Mouse (Mus musculus) embryonic fibroblast, embryonic 13.5 days (primary cell): ENCODE data around the gene Fam180a. TPM values are rescaled to one million over a fixed set of nuclear protein-coding genes. Genes with fewer than 3 reads are reported as not detected.

Experiments
- H3K27ac ChIP-seq: 2 replicates; pipeline ENCODE4 v1.5.1; 2012; ENCODE audit warnings: low read length, control low read depth, inconsistent platforms; ENCODE audit not compliant: insufficient read depth
- H3K4me1 ChIP-seq: 2 replicates; pipeline ENCODE4 v1.6.1; 2011; ENCODE audit warnings: low read length; ENCODE audit not compliant: control insufficient read depth, insufficient read depth
- H3K4me3 ChIP-seq: 2 replicates; pipeline ENCODE4 v1.5.1; 2011; ENCODE audit warnings: mild to moderate bottlenecking, control low read depth, low read length; ENCODE audit not compliant: insufficient read depth
- CTCF ChIP-seq: IDR thresholded peaks from 2 replicates; pipeline ENCODE4 v1.5.1; 2011; ENCODE audit warnings: mild to moderate bottlenecking, control low read depth, low read length, moderate library complexity, borderline replicate concordance; ENCODE audit not compliant: insufficient read depth
- POLR2A ChIP-seq: IDR thresholded peaks from 2 replicates; pipeline ENCODE4 v1.6.1; 2011; ENCODE audit warnings: low read depth, mild to moderate bottlenecking, control low read depth, low read length, moderate library complexity
- polyA plus RNA-seq: library from polyadenylated mRNA; stranded (reverse); fragments of >200 nt; gene quantifications from 2 replicates; pipeline ENCODE4 v1.2.4, GENCODE M21; 2011; ENCODE audit warnings: low read depth; ENCODE audit not compliant: missing spikeins, insufficient read length

The Fam180a gene
- polyA plus RNA-seq, 1 experiment, result 3.0 TPM

DNA sequence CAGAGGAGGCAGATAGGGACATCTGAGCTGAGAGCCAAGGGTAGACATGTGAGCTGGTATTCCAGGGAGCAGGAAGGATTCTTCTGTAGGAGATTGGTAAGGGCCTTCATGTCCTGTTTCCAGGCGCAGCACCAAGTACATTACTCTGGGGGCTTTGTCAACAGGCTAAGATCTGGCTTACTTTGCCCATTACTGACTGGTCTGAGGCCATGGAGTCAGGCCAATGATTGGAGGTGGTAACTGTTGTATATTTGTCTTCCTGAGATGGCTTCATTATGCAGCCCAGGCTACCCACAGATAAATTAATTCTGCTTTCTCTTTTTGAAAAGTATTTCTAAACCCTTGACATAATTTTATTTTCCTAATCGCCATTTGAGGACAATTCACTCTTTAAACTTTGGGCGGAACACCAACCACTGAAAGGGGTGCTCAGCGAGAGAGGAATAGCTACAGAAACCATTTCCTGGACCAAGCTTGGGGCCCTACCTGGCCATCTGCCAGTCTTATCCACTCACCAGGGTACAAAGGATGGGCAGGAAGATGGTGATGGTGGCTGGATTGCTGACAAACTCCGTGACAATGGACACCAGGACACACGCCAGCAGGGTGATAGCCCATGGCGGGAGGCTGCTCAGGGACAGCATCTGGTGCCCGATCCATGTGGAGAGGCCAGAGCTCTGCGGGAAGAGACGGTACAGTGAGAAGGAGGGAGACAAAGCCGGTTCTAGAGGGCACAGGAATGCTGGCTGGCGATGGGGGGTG, 54.7 kb downstream of the Fam180a start:
- no peak for TF ChIP-seq POLR2A
- TF ChIP-seq CTCF, result no peak
- H3K27ac ChIP-seq, result no peak overlapping the region
- H3K4me1 ChIP-seq, result peaks cover 4% of the 10 kb centered on the region; the same call in 1 of the 2 replicates
- H3K4me3 ChIP-seq, result no peak overlapping the region

DNA sequence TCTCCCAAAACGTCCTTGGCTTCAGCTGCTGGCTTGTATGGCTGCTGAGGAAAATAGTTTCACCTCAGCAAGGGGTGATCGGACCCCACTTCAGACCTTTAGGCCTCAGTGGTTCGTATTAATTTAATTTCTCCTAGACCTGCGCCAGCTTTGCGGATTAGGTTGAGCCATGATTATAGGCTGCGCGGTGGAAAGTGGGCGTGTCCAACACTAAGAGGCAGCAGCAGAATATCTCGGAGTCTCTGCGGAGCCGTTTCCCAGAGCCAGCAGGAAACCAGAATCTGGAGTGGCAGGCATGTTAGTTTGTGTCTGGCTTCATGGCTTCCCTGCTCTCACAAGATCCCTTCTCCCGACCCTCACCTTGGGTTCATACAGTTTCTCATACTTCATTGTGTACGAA, 56.3 kb downstream of the Fam180a start:
- Histone ChIP-seq H3K4me3 (no peak overlapping the region), H3K27ac (no peak overlapping the region), H3K4me1 (peaks cover 4% of the 10 kb centered on the region; the same call in 1 of the 2 replicates)
- TF ChIP-seq POLR2A (no peak), CTCF (no peak)

GRCm38 (mm10) chr6:35268711-35269110, 57.2 kb downstream of the Fam180a start:
- Histone ChIP-seq H3K4me1 (peaks cover 1% of the 10 kb centered on the region; the same call in 1 of the 2 replicates), H3K27ac (no peak overlapping the region), H3K4me3 (no peak overlapping the region)
- no peak for TF ChIP-seq POLR2A
- no peak for TF ChIP-seq CTCF

GRCm38 (mm10) chr6:35265580-35266278, 60.2 kb downstream of the Fam180a start:
- Histone ChIP-seq H3K4me3 (no peak overlapping the region), H3K27ac (no peak overlapping the region), H3K4me1 (no peaks in the 10 kb centered on the region; the same call in 1 of the 2 replicates)
- no peak for TF ChIP-seq POLR2A
- no peak for TF ChIP-seq CTCF

Other genes with a start within 250 kb of the Fam180a start
- gene Cnot4, start 192.4 kb downstream of the Fam180a start, polyA plus RNA-seq, result 26.8 and 34.6 TPM in 2 replicates
- 67.7 and 68.7 TPM in 2 replicates for gene Nup205, start 148.7 kb downstream of the Fam180a start, polyA plus RNA-seq
- not detected in 2 replicates for gene Slc13a4, start 18.0 kb downstream of the Fam180a start, polyA plus RNA-seq
- gene Mtpn, start 213.7 kb upstream of the Fam180a start, polyA plus RNA-seq, result 316 and 393 TPM in 2 replicates